ENCODE assay signal across 9 mouse cellular contexts in the genomic region with DNA sequence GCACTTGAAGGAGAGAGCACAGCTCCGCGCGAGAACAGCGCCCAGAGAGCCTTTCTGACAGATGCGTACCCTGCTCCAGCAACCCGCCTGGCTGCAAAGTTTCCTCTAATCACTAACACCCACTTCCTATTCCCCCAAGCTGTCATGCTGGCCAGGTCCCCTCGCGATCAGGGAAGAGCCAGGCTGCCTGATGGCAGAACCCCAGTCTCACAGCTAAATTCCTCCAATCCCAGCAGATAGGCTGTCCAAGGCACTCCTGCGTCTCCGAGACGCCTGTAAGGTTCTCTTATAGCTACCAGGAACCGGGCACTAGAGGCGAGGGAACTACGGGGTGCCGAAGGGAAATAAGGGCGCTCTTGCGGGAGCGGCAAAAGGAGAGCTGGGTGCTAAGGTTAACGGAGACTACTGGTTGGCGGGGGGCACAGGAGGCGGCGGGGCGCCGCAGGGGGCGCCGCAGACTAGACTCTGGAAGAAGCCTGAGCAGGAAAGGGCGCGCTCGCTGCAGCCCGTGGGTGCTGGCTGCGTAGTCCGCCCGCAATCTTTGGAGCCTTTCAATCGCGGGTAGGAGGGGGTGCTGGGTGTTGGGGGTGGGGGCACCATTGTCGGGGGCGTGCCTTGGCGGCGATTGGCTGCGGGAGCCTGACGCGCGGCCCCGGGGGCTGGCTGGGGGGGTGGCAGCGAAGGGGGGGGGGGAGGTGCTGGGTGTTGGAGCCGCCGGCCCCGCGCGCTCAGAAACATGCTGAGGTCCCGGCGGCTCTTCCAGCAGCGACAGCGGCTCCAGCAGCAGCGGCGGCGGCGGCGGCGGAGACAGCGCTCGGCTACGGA. TPM values are rescaled to one million over a fixed set of nuclear protein-coding genes. Genes with fewer than 3 reads are reported as not detected.
DNase-seq lines count a peak whose midpoint lies in the region; ATAC-seq and TF ChIP-seq lines count a peak whose summit lies in the region.
"Had no signal": no experiment of that assay in that cellular context is flagged by ENCODE, and none has a peak within 500 bp of the region (broad histone marks: within the 10 kb centered on the region; RNA-seq: fewer than 3 reads in every experiment).

A gene (plus strand): TSS at position 813 of the 825 bp plus-strand sequence.

- H3K27me3 ChIP-seq in kidney, embryonic 14.5 days (ENCODE audit: control insufficient read depth, insufficient read depth, low read length): peaks cover 73% of the 10 kb centered on the region
- H3K27me3 ChIP-seq in limb, embryonic 15.5 days: peaks cover 84% of the 10 kb centered on the region
- peaks cover 64% of the 10 kb centered on the region for H3K27me3 ChIP-seq in midbrain, embryonic 14.5 days (ENCODE audit: control insufficient read depth, insufficient read depth, low read length)
- H3K27me3 ChIP-seq in stomach, postnatal 0 days (ENCODE audit: control insufficient read depth, insufficient read depth, low read length): 0 out of 2 replicates have a peak, but pooled peaks cover 6% of the 10 kb centered on the region

- peak; percentile 40; the same call in 1 of the 2 replicates for ATAC-seq in kidney, embryonic 14.5 days (ENCODE audit: low FRiP score, low TSS enrichment)
- ATAC-seq in limb, embryonic 15.5 days (ENCODE audit: insufficient number of reproducible peaks, low FRiP score, low TSS enrichment, low read depth): peak; percentile 62
- peak; percentile 63 for ATAC-seq in midbrain, embryonic 14.5 days (ENCODE audit: low FRiP score, low TSS enrichment)
- peak; percentile 50; the same call in 1 of the 2 replicates for ATAC-seq in stomach, postnatal 0 days (ENCODE audit: low FRiP score, low TSS enrichment)

- H3K4me3 ChIP-seq in kidney, embryonic 14.5 days (ENCODE audit: low read length): peak within 1 kb of the TSS; percentile 48
- H3K4me3 ChIP-seq in limb, embryonic 15.5 days: peak within 1 kb of the TSS; percentile 50
- peak within 1 kb of the TSS; percentile 51 for H3K4me3 ChIP-seq in midbrain, embryonic 14.5 days (replicated peaks; ENCODE audit: low read depth, low read length)
- peak within 1 kb of the TSS; percentile 50 for H3K4me3 ChIP-seq in stomach, postnatal 0 days (ENCODE audit: low read depth, low read length)

- H3K27ac ChIP-seq in kidney, embryonic 14.5 days (ENCODE audit: low read depth, low read length): no peak within 1 kb of the TSS
- peak within 1 kb of the TSS; percentile 38 for H3K27ac ChIP-seq in limb, embryonic 15.5 days
- no peak within 1 kb of the TSS for H3K27ac ChIP-seq in midbrain, embryonic 14.5 days (replicated peaks; ENCODE audit: low read depth, low read length)
- H3K27ac ChIP-seq in stomach, postnatal 0 days (replicated peaks): no peak within 1 kb of the TSS

- no peak for TF ChIP-seq EP300 in stomach, postnatal 0 days (optimal IDR thresholded peaks at IDR 0.05)

- no peaks in the 10 kb centered on the region for H3K9me3 ChIP-seq in kidney, embryonic 14.5 days (ENCODE audit: control insufficient read depth, low read length)
- H3K9me3 ChIP-seq in limb, embryonic 15.5 days: no peaks in the 10 kb centered on the region
- H3K9me3 ChIP-seq in midbrain, embryonic 14.5 days (ENCODE audit: control insufficient read depth, low read length): no peaks in the 10 kb centered on the region
- H3K9me3 ChIP-seq in stomach, postnatal 0 days (ENCODE audit: control insufficient read depth, low read length): no peaks in the 10 kb centered on the region

- H3K4me1 ChIP-seq in kidney, embryonic 14.5 days (ENCODE audit: control insufficient read depth, insufficient read depth, low read length): peaks cover 11% of the 10 kb centered on the region
- H3K4me1 ChIP-seq in limb, embryonic 15.5 days: peaks cover 34% of the 10 kb centered on the region
- peaks cover 24% of the 10 kb centered on the region for H3K4me1 ChIP-seq in midbrain, embryonic 14.5 days (ENCODE audit: control insufficient read depth, insufficient read depth, low read length)
- H3K4me1 ChIP-seq in stomach, postnatal 0 days (replicated peaks; ENCODE audit: control insufficient read depth, insufficient read depth): peaks cover 8% of the 10 kb centered on the region

- peak within 1 kb of the TSS; percentile 40; the same call in 1 of the 2 replicates for H3K9ac ChIP-seq in kidney, embryonic 14.5 days (ENCODE audit: low read depth, low read length)
- H3K9ac ChIP-seq in limb, embryonic 15.5 days: peak within 1 kb of the TSS; percentile 33; the same call in 1 of the 2 replicates
- peak within 1 kb of the TSS; percentile 54 for H3K9ac ChIP-seq in midbrain, embryonic 14.5 days (replicated peaks; ENCODE audit: low read length)
- H3K9ac ChIP-seq in stomach, postnatal 0 days (ENCODE audit: low read length): peak within 1 kb of the TSS; percentile 57

- H3K4me2 ChIP-seq in kidney, embryonic 14.5 days (replicated peaks; ENCODE audit: low read depth, low read length): peak within 1 kb of the TSS; percentile 92
- H3K4me2 ChIP-seq in limb, embryonic 15.5 days: peak within 1 kb of the TSS; percentile 90
- peak within 1 kb of the TSS; percentile 92 for H3K4me2 ChIP-seq in midbrain, embryonic 14.5 days (ENCODE audit: low read length)
- peak within 1 kb of the TSS; percentile 90 for H3K4me2 ChIP-seq in stomach, postnatal 0 days (replicated peaks; ENCODE audit: low read depth)

- peak; percentile 69 for DNase-seq in gastrocnemius, postnatal 10 days
- no peak for DNase-seq in gastrocnemius, adult 18-20 months (ENCODE audit: low spot score)
- peak; percentile 55 for DNase-seq in embryo, embryonic 9.5 days (ENCODE audit: extremely low spot score)
- no peak for DNase-seq in heart, adult 8-10 months (ENCODE audit: low spot score)
- peak; percentile 79 for DNase-seq in midbrain, embryonic 14.5 days
- DNase-seq in stomach, postnatal 0 days (ENCODE audit: low spot score): peak; percentile 67

- TF ChIP-seq CTCF in stomach, postnatal 0 days (IDR thresholded peaks at IDR 0.05; ENCODE audit: low read depth): peak; percentile 27; the same call in 1 of the 2 replicates

- 1% methylated on average over 41 of the region's 63 CpGs for WGBS in kidney, embryonic 14.5 days
- under 1% methylated on average over 52 of the region's 63 CpGs for WGBS in limb, embryonic 15.5 days
- under 1% methylated on average over 56 of the region's 63 CpGs for WGBS in midbrain, embryonic 14.5 days
- WGBS in stomach, postnatal 0 days: 3% methylated on average over 30 of the region's 63 CpGs

- no peaks in the 10 kb centered on the region for H3K36me3 ChIP-seq in kidney, embryonic 14.5 days (ENCODE audit: control insufficient read depth, insufficient read depth, low read length)
- H3K36me3 ChIP-seq in limb, embryonic 15.5 days: no peaks in the 10 kb centered on the region
- H3K36me3 ChIP-seq in midbrain, embryonic 14.5 days (ENCODE audit: control insufficient read depth, insufficient read depth, low read length): no peaks in the 10 kb centered on the region
- H3K36me3 ChIP-seq in stomach, postnatal 0 days (ENCODE audit: control insufficient read depth, insufficient read depth, low read length): no peaks in the 10 kb centered on the region

RNA-seq across cellular contexts. Expression of the gene that starts here (rescaled TPM):
- 1 to 10 TPM; 1.1 to 1.5 TPM for total RNA-seq in gastrocnemius, postnatal 10 days (2021)
- total RNA-seq in gastrocnemius, adult 18-20 months (2021): not detected
- total RNA-seq in heart, adult 8-10 months (2022): 10 to 100 TPM; 19.4 to 26.8 (median 22.2) TPM
- 0.06 and 0.07 TPM in 2 replicates for polyA plus RNA-seq in kidney, embryonic 14.5 days (2014; fragmentation: Nextera tagmentation; extraction: Ambion mirVana)
- 0.30 and 0.79 TPM in 2 replicates for polyA plus RNA-seq in limb, embryonic 15.5 days (2015; fragmentation: Nextera tagmentation; extraction: Ambion mirVana)
- 0.91 and 1.2 TPM in 2 replicates for polyA plus RNA-seq in midbrain, embryonic 14.5 days (2014; fragmentation: Nextera tagmentation; extraction: Ambion mirVana)
- 0.45 and 0.59 TPM in 2 replicates for polyA plus RNA-seq in stomach, postnatal 0 days (2015; fragmentation: Nextera tagmentation; extraction: Ambion mirVana)
- total RNA-seq: MEL had no signal

Comparison
In these comparisons a context has a peak if more than half of its experiments do, and no peak if none do; other contexts are left out.
1. RNA of the gene that starts here (total RNA-seq): 19.4 to 26.8 TPM in heart, adult 8-10 months; 1.1 to 1.5 TPM in gastrocnemius, postnatal 10 days and not detected in gastrocnemius, adult 18-20 months; every median in the first group is over 4 times any median in the second.
2. DNase-seq: peak in gastrocnemius, postnatal 10 days (single experiment), embryo, embryonic 9.5 days (single experiment) and midbrain, embryonic 14.5 days (single experiment); none in gastrocnemius, adult 18-20 months (single experiment) and heart, adult 8-10 months (single experiment).
3. Peak in ATAC-seq, H3K4me3 ChIP-seq, H3K9ac ChIP-seq and H3K4me2 ChIP-seq in kidney, embryonic 14.5 days; RNA of the gene not detected or under 1 TPM.
4. Peak in ATAC-seq, H3K4me3 ChIP-seq, H3K27ac ChIP-seq, H3K9ac ChIP-seq and H3K4me2 ChIP-seq in limb, embryonic 15.5 days; RNA of the gene not detected or under 1 TPM.
5. Peak in DNase-seq, ATAC-seq, H3K4me3 ChIP-seq, H3K9ac ChIP-seq and H3K4me2 ChIP-seq in stomach, postnatal 0 days; RNA of the gene not detected or under 1 TPM.
6. Peak in every context shown above with its lines, with median percentiles within 50 percentile points of each other: ATAC-seq, H3K4me2 ChIP-seq, H3K4me3 ChIP-seq and H3K9ac ChIP-seq.